Mouse (Mus musculus) megakaryocyte, embryonic 14.5 days (primary cell): ENCODE results near the gene Inpp5a.

Experiments
- FLI1 ChIP-seq: IDR thresholded peaks from 2 replicates; pipeline ENCODE4 v1.6.1; 2012; ENCODE audit warnings: low read length, inconsistent platforms, mixed read lengths
- GATA1 ChIP-seq: IDR thresholded peaks from 3 replicates; pipeline ENCODE4 v1.6.1; 2012; ENCODE audit warnings: mixed read lengths, low read length, inconsistent platforms, borderline replicate concordance

- no peak for TF ChIP-seq GATA1
- TF ChIP-seq FLI1, result no peak
Observed at GRCm38 (mm10) chr7:139436951-139437350, 48.0 kb downstream of the Inpp5a start.
